Mouse (Mus musculus) limb, embryonic 14.5 days (tissue): Measurements from ENCODE around the gene Olfr159. TPM values are rescaled to one million over a fixed set of nuclear protein-coding genes. Genes with fewer than 3 reads are reported as not detected.

ENCODE experiments used
- ATAC-seq: fragments of 200-750 bp; cut with Nextera tagmentation; 2 replicates; pipeline ENCODE4 v1.8.0; 2017; ENCODE audit warnings: low read depth, moderate number of reproducible peaks, moderate TSS enrichment; ENCODE audit not compliant: low FRiP score
- DNase-seq: peaks from one replicate; pipeline ENCODE4 v3.0.0-alpha.2; 2015; ENCODE audit warnings: low spot score
- H3K27ac ChIP-seq: fragments of 300-500 bp; sonication (generic); replicated peaks from 2 replicates; pipeline ENCODE4 v1.5.1; 2014; ENCODE audit warnings: low read depth, mild to moderate bottlenecking, low read length, moderate library complexity, mixed read lengths
- H3K27me3 ChIP-seq: fragments of 300-500 bp; sonication (generic); 2 replicates; pipeline ENCODE4 v1.6.1; 2014; ENCODE audit warnings: low read length, mixed read lengths; ENCODE audit not compliant: control insufficient read depth, insufficient read depth
- H3K36me3 ChIP-seq: fragments of 300-500 bp; sonication (generic); 2 replicates; pipeline ENCODE4 v1.6.1; 2014; ENCODE audit warnings: mild to moderate bottlenecking, low read length, moderate library complexity, mixed read lengths; ENCODE audit not compliant: control insufficient read depth, insufficient read depth
- H3K4me1 ChIP-seq: fragments of 300-500 bp; sonication (generic); 2 replicates; pipeline ENCODE4 v1.6.1; 2014; ENCODE audit warnings: antibody characterized with exemption, low read length, mixed read lengths; ENCODE audit not compliant: control insufficient read depth, insufficient read depth
- H3K4me2 ChIP-seq: fragments of 300-500 bp; sonication (generic); replicated peaks from 2 replicates; pipeline ENCODE4 v1.6.1; 2014; ENCODE audit warnings: low read depth, mild to moderate bottlenecking, low read length, moderate library complexity; ENCODE audit not compliant: severe bottlenecking
- H3K4me3 ChIP-seq: fragments of 300-500 bp; sonication (generic); replicated peaks from 2 replicates; pipeline ENCODE4 v1.5.1; 2014; ENCODE audit warnings: low read length
- H3K9ac ChIP-seq: fragments of 300-500 bp; sonication (generic); 2 replicates; pipeline ENCODE4 v1.6.1; 2014; ENCODE audit warnings: mild to moderate bottlenecking, low read depth, low read length, moderate library complexity; ENCODE audit not compliant: severe bottlenecking
- H3K9me3 ChIP-seq: fragments of 300-500 bp; sonication (generic); 2 replicates; pipeline ENCODE4 v1.6.1; 2016; ENCODE audit warnings: low read length; ENCODE audit not compliant: control insufficient read depth
- POLR2A ChIP-seq: fragments of 200-500 bp; IDR thresholded peaks from 2 replicates; pipeline ENCODE4 v1.8.0; 2012; ENCODE audit warnings: inconsistent platforms, mild to moderate bottlenecking, moderate library complexity, borderline replicate concordance; ENCODE audit not compliant: insufficient read depth, insufficient read length; ENCODE audit errors: extremely low read depth
- WGBS: fragments of 180-500 bp; shearing (Covaris S2); extraction: QIAGEN DNeasy Blood & Tissue Kit; methylation state at CpG from one replicate; pipeline ENCODE4 v1.1.7; 2014; 5-methylcytosine and 5-hydroxymethylcytosine counted together
- polyA plus RNA-seq, 2 experiments: library from polyadenylated mRNA; depleted of rRNA in 1 of 2; stranded (reverse) in 1 of 2; unstranded in 1 of 2; fragments of >200 nt; fragmentation: Nextera tagmentation in 1 of 2; extraction: Ambion mirVana in 1 of 2; gene quantifications; 2 replicates each; pipeline versions ENCODE4 v1.2.1 to v1.2.3; 2012 to 2014

Gene Olfr159
- polyA plus RNA-seq, 2 experiments: not detected

- Histone ChIP-seq H3K36me3 (no peaks in the 10 kb centered on the region), H3K4me2 (no peak overlapping the region), H3K27ac (peak overlapping the region; percentile 45), H3K4me3 (no peak overlapping the region), H3K9me3 (no peaks in the 10 kb centered on the region), H3K4me1 (peaks cover 10% of the 10 kb centered on the region; the same call in 1 of the 2 replicates), H3K9ac (no peak overlapping the region), H3K27me3 (no peaks in the 10 kb centered on the region)
- DNase-seq: peak; percentile 36
- ATAC-seq: 0 out of 2 replicates have a peak, but pooled peaks have one; percentile 41
- WGBS: 56% methylated on average over 21 of the region's 21 CpGs
- no peak for TF ChIP-seq POLR2A
These were observed 11.0 kb downstream of the Olfr159 start for GRCm38 (mm10) chr4:43759571-43760418.

DNA sequence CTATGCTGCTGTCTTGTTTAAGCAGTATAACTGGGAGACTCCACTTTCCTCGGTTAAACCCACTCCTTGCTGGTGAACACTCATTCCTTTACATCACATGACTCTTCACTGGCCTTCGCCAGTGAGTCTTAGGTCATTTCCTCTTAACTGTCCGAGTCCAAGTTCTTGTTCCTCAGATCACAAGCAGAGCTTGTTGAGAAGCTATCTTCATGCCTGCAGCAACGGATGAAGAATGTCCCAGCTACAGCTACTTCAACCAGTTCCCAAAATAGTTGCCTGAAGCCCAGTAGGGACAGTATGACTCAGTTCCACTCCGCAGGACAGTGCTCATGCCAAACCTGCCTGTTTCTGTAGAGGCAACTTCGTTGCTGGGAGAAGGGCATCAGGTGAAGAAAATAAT is 13.6 kb downstream of the Olfr159 start:
- no peak for DNase-seq
- Histone ChIP-seq H3K4me3 (no peak overlapping the region), H3K27ac (no peak overlapping the region), H3K9ac (no peak overlapping the region), H3K9me3 (no peaks in the 10 kb centered on the region), H3K27me3 (no peaks in the 10 kb centered on the region), H3K4me2 (no peak overlapping the region), H3K4me1 (peaks cover 10% of the 10 kb centered on the region; the same call in 1 of the 2 replicates), H3K36me3 (no peaks in the 10 kb centered on the region)
- TF ChIP-seq POLR2A: no peak
- 78% methylated on average over 6 of the region's 6 CpGs for WGBS
- ATAC-seq: no peak

DNA sequence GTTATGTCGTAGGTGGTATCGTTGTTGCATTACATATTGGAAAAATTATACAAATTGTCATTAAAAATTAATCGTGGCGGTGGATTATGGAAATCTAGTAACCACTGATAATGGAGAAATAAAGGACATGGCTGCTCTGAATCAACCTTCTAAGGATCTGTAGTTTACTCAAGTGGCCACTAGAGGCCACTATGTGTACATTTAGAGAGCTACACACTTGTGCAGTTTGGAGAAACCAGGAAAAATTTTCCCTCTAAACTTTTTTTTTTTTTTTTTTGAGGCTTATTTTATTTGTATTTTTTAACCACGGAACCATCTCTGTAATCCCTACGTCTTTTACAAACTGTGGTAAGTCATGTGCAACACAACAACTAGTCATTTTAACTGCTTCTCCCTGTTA is 25.6 kb downstream of the Olfr159 start:
- Histone ChIP-seq H3K27me3 (no peaks in the 10 kb centered on the region), H3K36me3 (no peaks in the 10 kb centered on the region), H3K4me2 (no peak overlapping the region), H3K9ac (no peak overlapping the region), H3K4me3 (no peak overlapping the region), H3K9me3 (no peaks in the 10 kb centered on the region), H3K4me1 (0 out of 2 replicates have a peak, but pooled peaks cover 2% of the 10 kb centered on the region), H3K27ac (no peak overlapping the region)
- TF ChIP-seq POLR2A: no peak
- 14% methylated on average over 6 of the region's 6 CpGs for WGBS
- ATAC-seq: 0 out of 2 replicates have a peak, but pooled peaks have one; percentile 57
- DNase-seq: peak; percentile 80

- Histone ChIP-seq H3K4me1 (0 out of 2 replicates have a peak, but pooled peaks cover 2% of the 10 kb centered on the region), H3K4me3 (no peak overlapping the region)
These were observed 27.7 kb downstream of the Olfr159 start for GRCm38 (mm10) chr4:43743099-43743498.

DNA sequence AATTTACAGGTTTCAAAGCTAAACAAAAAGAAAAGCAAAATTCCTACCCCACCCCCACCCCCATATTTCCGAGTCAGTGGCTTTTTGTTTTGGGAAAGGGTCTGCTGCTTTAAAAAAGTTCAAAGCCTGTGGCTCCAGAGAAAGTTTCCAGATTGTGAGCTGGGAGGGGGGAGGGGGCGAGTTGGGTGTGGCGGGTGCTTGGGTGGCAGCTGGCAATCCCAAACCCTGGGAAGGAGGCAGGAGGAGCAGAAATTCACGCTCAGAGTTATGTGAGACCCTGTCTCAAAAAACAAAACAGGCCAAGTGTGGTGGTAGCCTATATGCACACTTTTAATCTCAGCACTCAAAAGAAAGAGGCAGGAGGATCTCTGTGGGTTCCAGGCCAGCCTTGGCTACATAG is 28.2 kb downstream of the Olfr159 start:
- no peak for DNase-seq
- Histone ChIP-seq H3K9ac (no peak overlapping the region), H3K27me3 (no peaks in the 10 kb centered on the region), H3K4me1 (0 out of 2 replicates have a peak, but pooled peaks cover 6% of the 10 kb centered on the region), H3K27ac (no peak overlapping the region), H3K4me2 (no peak overlapping the region), H3K4me3 (no peak overlapping the region), H3K9me3 (no peaks in the 10 kb centered on the region), H3K36me3 (no peaks in the 10 kb centered on the region)
- TF ChIP-seq POLR2A: no peak
- 22% methylated on average over 4 of the region's 4 CpGs for WGBS
- ATAC-seq: no peak

More at GRCm38 (mm10) chr4:43743099-43743498, 27.7 kb downstream of the Olfr159 start:
- WGBS: 32% methylated on average over 1 of the region's 1 CpGs
- Histone ChIP-seq H3K4me2 (no peak overlapping the region), H3K9ac (no peak overlapping the region), H3K27me3 (no peaks in the 10 kb centered on the region), H3K27ac (no peak overlapping the region), H3K9me3 (no peaks in the 10 kb centered on the region), H3K36me3 (no peaks in the 10 kb centered on the region)
- no peak for TF ChIP-seq POLR2A
- DNase-seq: no peak
- no peak for ATAC-seq
